ENCODE assay signal across 13 mouse cellular contexts in the genomic region with DNA sequence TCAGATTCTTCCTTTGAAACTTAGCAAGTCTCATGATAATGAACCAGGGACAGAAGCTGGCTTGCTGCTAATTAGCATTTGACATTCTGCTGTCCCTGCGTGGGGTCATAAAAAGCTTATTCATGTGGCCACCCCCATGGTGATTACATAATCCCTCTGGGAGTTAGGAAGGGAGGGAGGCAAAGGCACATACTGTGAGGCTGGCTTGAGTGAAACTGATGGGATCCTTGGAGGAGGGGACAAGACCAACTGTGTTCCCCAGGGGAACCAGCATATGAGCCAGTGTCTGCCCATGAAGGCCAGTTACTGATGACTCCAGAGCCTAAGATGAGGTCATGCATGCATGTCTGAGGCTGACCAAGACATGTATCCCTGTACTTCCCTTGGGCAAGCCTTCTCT.
"Had no signal": no experiment of that assay in that cellular context is flagged by ENCODE, and none has a peak within 500 bp of the region (broad histone marks: within the 10 kb centered on the region; RNA-seq: fewer than 3 reads in every experiment).

No protein-coding gene starts in this region.

- H3K27me3 ChIP-seq: kidney, embryonic 15.5 days; limb, embryonic 13.5 days; liver, embryonic 13.5 days; neural tube, embryonic 13.5 days had no signal

- H3K9me3 ChIP-seq: kidney, embryonic 15.5 days; limb, embryonic 13.5 days; liver, embryonic 13.5 days; neural tube, embryonic 13.5 days had no signal

- H3K4me1 ChIP-seq: liver, embryonic 13.5 days had no signal

- DNase-seq: kidney, adult 2 months; kidney, postnatal 14 days; left cerebral cortex, postnatal 4 days; liver, embryonic 13.5 days; lung, adult 18-20 months; retina, postnatal 1 day; right cerebral cortex, postnatal 14 days; thymus, postnatal 4 days had no signal

- ATAC-seq: midbrain, embryonic 16.5 days had no signal

- H3K36me3 ChIP-seq: kidney, embryonic 15.5 days; limb, embryonic 13.5 days; liver, embryonic 13.5 days; neural tube, embryonic 13.5 days had no signal

- H3K9ac ChIP-seq: kidney, embryonic 15.5 days; limb, embryonic 13.5 days; liver, embryonic 13.5 days; neural tube, embryonic 13.5 days had no signal

- H3K27ac ChIP-seq: kidney, embryonic 15.5 days; limb, embryonic 13.5 days; liver, embryonic 13.5 days; neural tube, embryonic 13.5 days had no signal

- H3K4me2 ChIP-seq: kidney, embryonic 15.5 days; limb, embryonic 13.5 days; liver, embryonic 13.5 days; midbrain, embryonic 11.5 days; neural tube, embryonic 13.5 days had no signal

- H3K4me3 ChIP-seq: kidney, embryonic 15.5 days; limb, embryonic 13.5 days; liver, embryonic 13.5 days; neural tube, embryonic 13.5 days had no signal
